Mouse (Mus musculus) naive thymus-derived CD4-positive, alpha-beta T cell, adult 2 months (primary cell): ENCODE measurements around the gene Rbpjl.
A peak's percentile ranks its signal among the peaks of the same experiment; 100 is the strongest.

ENCODE experiments used
- DNase-seq: peaks from one replicate; pipeline ENCODE4 v3.0.0-alpha.2; 2011; ENCODE audit warnings: low read depth

The Rbpjl gene

GRCm38 (mm10) chr2:164445399-164446085 lies 42.6 kb downstream of the Rbpjl start:
- DNase-seq: no peak

GRCm38 (mm10) chr2:164446086-164446469 lies 43.1 kb downstream of the Rbpjl start:
- DNase-seq: no peak

GRCm38 (mm10) chr2:164448140-164448539 lies 45.2 kb downstream of the Rbpjl start:
- no peak for DNase-seq

- DNase-seq: no peak
Observed at GRCm38 (mm10) chr2:164448921-164449320, 46.0 kb downstream of the Rbpjl start.

- DNase-seq: no peak
Observed at GRCm38 (mm10) chr2:164449341-164450042, 46.6 kb downstream of the Rbpjl start.

GRCm38 (mm10) chr2:164452000-164452676 lies 49.2 kb downstream of the Rbpjl start:
- DNase-seq: no peak

- DNase-seq: no peak
Observed at GRCm38 (mm10) chr2:164453047-164453757, 50.3 kb downstream of the Rbpjl start.

- no peak for DNase-seq
Observed at GRCm38 (mm10) chr2:164453887-164454500, 51.1 kb downstream of the Rbpjl start.

GRCm38 (mm10) chr2:164454846-164455245 lies 51.9 kb downstream of the Rbpjl start:
- no peak for DNase-seq

- no peak for DNase-seq
Observed at GRCm38 (mm10) chr2:164455421-164456190, 52.7 kb downstream of the Rbpjl start.

GRCm38 (mm10) chr2:164456413-164456812 lies 53.5 kb downstream of the Rbpjl start:
- DNase-seq: no peak

GRCm38 (mm10) chr2:164456864-164457300 lies 53.9 kb downstream of the Rbpjl start, which contains the start of gene Sys1:
Gene Sys1, plus strand, starts transcription at chr2:164456964.
- peak; percentile 36 for DNase-seq

- no peak for DNase-seq
Observed at GRCm38 (mm10) chr2:164457942-164458341, 55.0 kb downstream of the Rbpjl start.

- DNase-seq: no peak
Observed at GRCm38 (mm10) chr2:164458535-164458934, 55.6 kb downstream of the Rbpjl start.

- peak; percentile 97 for DNase-seq
Observed at GRCm38 (mm10) chr2:164460745-164461551, 58.0 kb downstream of the Rbpjl start, which contains the start of gene Gm20458. Gene Gm20458, plus strand, starts transcription at chr2:164460967.
